Mouse (Mus musculus) MEL (cell line): Measurements from ENCODE around the gene Cdc123.

Experiments
- CHD2 ChIP-seq: IDR thresholded peaks from 2 replicates; pipeline ENCODE4 v1.6.1; 2011; ENCODE audit warnings: low read length, improper control_type of control experiment
- CTCF ChIP-seq, 3 experiments: IDR thresholded peaks in 2 of 3; conservative IDR thresholded peaks in 1 of 3; 2 replicates each; pipeline ENCODE4 v1.5.1; 2011 to 2012; ENCODE audit warnings: low read length in 3 of 3, low read depth in 2 of 3, mild to moderate bottlenecking in 2 of 3, improper control_type of control experiment in 1 of 3, inconsistent platforms in 1 of 3, mixed read lengths in 1 of 3, moderate library complexity in 1 of 3; ENCODE audit not compliant: control insufficient read depth in 1 of 3, insufficient read depth in 1 of 3, poor library complexity in 1 of 3, severe bottlenecking in 1 of 3
- EP300 ChIP-seq, 2 experiments: IDR thresholded peaks; 2 replicates each; pipeline ENCODE4 v1.6.1; 2011; ENCODE audit warnings: improper control_type of control experiment in 2 of 2, low read length in 2 of 2, low read depth in 1 of 2, mild to moderate bottlenecking in 1 of 2
- MAFK ChIP-seq: IDR thresholded peaks from 2 replicates; pipeline ENCODE4 v1.6.1; 2011; ENCODE audit warnings: low read depth, mild to moderate bottlenecking, low read length, improper control_type of control experiment, borderline replicate concordance
- MAX ChIP-seq: IDR thresholded peaks from 2 replicates; pipeline ENCODE4 v1.6.1; 2011; ENCODE audit warnings: low read length, improper control_type of control experiment
- MYC ChIP-seq: IDR thresholded peaks from 2 replicates; pipeline ENCODE4 v1.6.1; 2011; ENCODE audit warnings: low read depth, mild to moderate bottlenecking, low read length, improper control_type of control experiment, moderate library complexity
- POLR2A ChIP-seq, 2 experiments: IDR thresholded peaks; 2 replicates each; pipeline ENCODE4 v1.6.1; 2011 to 2012; ENCODE audit warnings: low read length in 2 of 2, mild to moderate bottlenecking in 2 of 2, control low read depth in 1 of 2, improper control_type of control experiment in 1 of 2, low read depth in 1 of 2, moderate library complexity in 1 of 2; ENCODE audit not compliant: control insufficient read depth in 1 of 2, insufficient read depth in 1 of 2, poor library complexity in 1 of 2
- TCF12 ChIP-seq: IDR thresholded peaks from 2 replicates; pipeline ENCODE4 v1.6.1; 2014; ENCODE audit warnings: low read depth, mild to moderate bottlenecking, inconsistent platforms, low read length, improper control_type of control experiment, moderate library complexity
- USF1 ChIP-seq: IDR thresholded peaks from 2 replicates; pipeline ENCODE4 v1.6.1; 2014; ENCODE audit warnings: low read depth, mild to moderate bottlenecking, inconsistent platforms, low read length, improper control_type of control experiment, moderate library complexity
- USF2 ChIP-seq, 2 experiments: IDR thresholded peaks; 2 replicates each; pipeline ENCODE4 v1.6.1; 2011 to 2012; ENCODE audit warnings: improper control_type of control experiment in 2 of 2, low read length in 2 of 2, borderline replicate concordance in 1 of 2, inconsistent platforms in 1 of 2, low read depth in 1 of 2, mild to moderate bottlenecking in 1 of 2; ENCODE audit not compliant: insufficient read depth in 1 of 2
- ZNF384 ChIP-seq: IDR thresholded peaks from 2 replicates; pipeline ENCODE4 v1.6.1; 2012; ENCODE audit warnings: low read depth, mild to moderate bottlenecking, inconsistent platforms, low read length, improper control_type of control experiment

- TF ChIP-seq ZNF384 (no peak), MAFK (no peak), USF1 (no peak), TCF12 (no peak), POLR2A (IDR thresholded peaks at IDR 0.05; ENCODE audit: control insufficient read depth in 1 of 2, insufficient read depth in 1 of 2, low read depth in 1 of 2, low read length in 2 of 2, poor library complexity in 1 of 2) (no peak), USF2 (IDR thresholded peaks at IDR 0.05; ENCODE audit: borderline replicate concordance in 1 of 2, insufficient read depth in 1 of 2, low read depth in 1 of 2, low read length in 2 of 2) (no peak), EP300 (IDR thresholded peaks at IDR 0.05; ENCODE audit: low read depth in 1 of 2, low read length in 2 of 2) (no peak), MYC (no peak), MAX (no peak), CTCF (IDR thresholded peaks at IDR 0.05 in 2 of 3, conservative IDR thresholded peaks at IDR 0.05 in 1 of 3; ENCODE audit: control insufficient read depth in 1 of 3, insufficient read depth in 1 of 3, low read depth in 2 of 3, low read length in 3 of 3, poor library complexity in 1 of 3, severe bottlenecking in 1 of 3) (no peak), CHD2 (no peak)
Observed at GRCm38 (mm10) chr2:5810036-5810718, 34.8 kb downstream of the Cdc123 start.
